Mouse (Mus musculus): Measurements from ENCODE around the gene Olfr322. TPM values are rescaled to one million over a fixed set of nuclear protein-coding genes. Genes with fewer than 3 reads are reported as not detected.

Gene Olfr322
- polyA plus RNA-seq, 2 experiments: 0.07 TPM; not detected in 1

GRCm38 (mm10) chr11:58618793-58619192 is 39.8 kb upstream of the Olfr322 start:
- no peak overlapping the region for H3K27ac ChIP-seq
- ATAC-seq (ENCODE audit: insufficient read depth) (no peak), DNase-seq (ENCODE audit: low read depth in 3 of 3, low spot score in 3 of 3) (no peak)
- no peak overlapping the region for H3K9ac ChIP-seq (replicated peaks)
- no peak overlapping the region for H3K4me2 ChIP-seq (ENCODE audit: low read depth)
- no peaks in the 10 kb centered on the region for H3K27me3 ChIP-seq (ENCODE audit: control insufficient read depth, insufficient read depth, low read length)
- H3K4me1 ChIP-seq (replicated peaks; ENCODE audit: control insufficient read depth in 2 of 2, insufficient read depth in 2 of 2, low read length in 1 of 2): no peaks in the 10 kb centered on the region
- WGBS (ENCODE audit: insufficient replicate concordance): 68% methylated on average over 6 of the region's 6 CpGs
- no peaks in the 10 kb centered on the region for H3K9me3 ChIP-seq (ENCODE audit: control insufficient read depth, low read length)
- no peak overlapping the region for H3K4me3 ChIP-seq (ENCODE audit: insufficient read depth in 1 of 2, low read depth in 2 of 2, low read length in 2 of 2)
- TF ChIP-seq EP300 (IDR thresholded peaks at IDR 0.05; ENCODE audit: low read depth): no peak
- no peak for TF ChIP-seq CTCF (IDR thresholded peaks at IDR 0.05; ENCODE audit: low read depth)
- H3K36me3 ChIP-seq (replicated peaks; ENCODE audit: control insufficient read depth, insufficient read depth, low read depth): no peaks in the 10 kb centered on the region

- Histone ChIP-seq H3K9me3 (ENCODE audit: control insufficient read depth, low read length) (no peaks in the 10 kb centered on the region), H3K4me1 (replicated peaks; ENCODE audit: control insufficient read depth in 2 of 2, insufficient read depth in 2 of 2, low read length in 1 of 2) (no peaks in the 10 kb centered on the region), H3K9ac (replicated peaks) (no peak overlapping the region), H3K36me3 (replicated peaks; ENCODE audit: control insufficient read depth, insufficient read depth, low read depth) (no peaks in the 10 kb centered on the region), H3K27me3 (ENCODE audit: control insufficient read depth, insufficient read depth, low read length) (no peaks in the 10 kb centered on the region), H3K27ac (no peak overlapping the region), H3K4me2 (ENCODE audit: low read depth) (no peak overlapping the region), H3K4me3 (ENCODE audit: insufficient read depth in 1 of 2, low read depth in 2 of 2, low read length in 2 of 2) (no peak overlapping the region)
- no peak for TF ChIP-seq CTCF (IDR thresholded peaks at IDR 0.05; ENCODE audit: low read depth)
- no peak for TF ChIP-seq EP300 (IDR thresholded peaks at IDR 0.05; ENCODE audit: low read depth)
- DNase-seq (ENCODE audit: low read depth in 3 of 3, low spot score in 3 of 3): no peak
- no peak for ATAC-seq (ENCODE audit: insufficient read depth)
- 45% methylated on average over 4 of the region's 4 CpGs for WGBS (ENCODE audit: insufficient replicate concordance)
Observed at GRCm38 (mm10) chr11:58626146-58626545, 32.4 kb upstream of the Olfr322 start.

- WGBS (ENCODE audit: insufficient replicate concordance): 56% methylated on average over 5 of the region's 5 CpGs
Observed at GRCm38 (mm10) chr11:58630401-58630800, 28.2 kb upstream of the Olfr322 start, which contains the start of gene Olfr323. Gene Olfr323, minus strand, starts transcription at chr11:58630501.

GRCm38 (mm10) chr11:58634878-58635277 is 23.7 kb upstream of the Olfr322 start:
- TF ChIP-seq EP300 (IDR thresholded peaks at IDR 0.05; ENCODE audit: low read depth) (no peak), CTCF (IDR thresholded peaks at IDR 0.05; ENCODE audit: low read depth) (no peak)
- Histone ChIP-seq H3K27ac (no peak overlapping the region), H3K36me3 (replicated peaks; ENCODE audit: control insufficient read depth, insufficient read depth, low read depth) (no peaks in the 10 kb centered on the region), H3K4me3 (ENCODE audit: insufficient read depth in 1 of 2, low read depth in 2 of 2, low read length in 2 of 2) (no peak overlapping the region), H3K9ac (replicated peaks) (no peak overlapping the region), H3K4me1 (replicated peaks; ENCODE audit: control insufficient read depth in 2 of 2, insufficient read depth in 2 of 2, low read length in 1 of 2) (peaks cover 8 to 9% of the 10 kb centered on the region in 2 experiments), H3K4me2 (ENCODE audit: low read depth) (no peak overlapping the region), H3K27me3 (ENCODE audit: control insufficient read depth, insufficient read depth, low read length) (no peaks in the 10 kb centered on the region), H3K9me3 (ENCODE audit: control insufficient read depth, low read length) (no peaks in the 10 kb centered on the region)
- WGBS (ENCODE audit: insufficient replicate concordance): 56% methylated on average over 4 of the region's 4 CpGs
- no peak for DNase-seq (ENCODE audit: low read depth in 3 of 3, low spot score in 3 of 3)
- ATAC-seq (ENCODE audit: insufficient read depth): no peak

More at GRCm38 (mm10) chr11:58630401-58630800, 28.2 kb upstream of the Olfr322 start, which contains the start of gene Olfr323:
- no peak for ATAC-seq (ENCODE audit: insufficient read depth)
- Histone ChIP-seq H3K4me2 (ENCODE audit: low read depth) (no peak within 1 kb of the TSS), H3K9ac (replicated peaks) (no peak within 1 kb of the TSS), H3K4me3 (ENCODE audit: insufficient read depth in 1 of 2, low read depth in 2 of 2, low read length in 2 of 2) (no peak within 1 kb of the TSS), H3K27me3 (ENCODE audit: control insufficient read depth, insufficient read depth, low read length) (no peaks in the 10 kb centered on the region), H3K36me3 (replicated peaks; ENCODE audit: control insufficient read depth, insufficient read depth, low read depth) (no peaks in the 10 kb centered on the region), H3K27ac (no peak within 1 kb of the TSS), H3K9me3 (ENCODE audit: control insufficient read depth, low read length) (no peaks in the 10 kb centered on the region), H3K4me1 (replicated peaks; ENCODE audit: control insufficient read depth in 2 of 2, insufficient read depth in 2 of 2, low read length in 1 of 2) (no peaks in the 10 kb centered on the region)
- DNase-seq (ENCODE audit: low read depth in 3 of 3, low spot score in 3 of 3): no peak
- TF ChIP-seq CTCF (IDR thresholded peaks at IDR 0.05; ENCODE audit: low read depth) (no peak), EP300 (IDR thresholded peaks at IDR 0.05; ENCODE audit: low read depth) (no peak)

GRCm38 (mm10) chr11:58636376-58636977 is 22.1 kb upstream of the Olfr322 start:
- no peaks in the 10 kb centered on the region for H3K36me3 ChIP-seq (replicated peaks; ENCODE audit: control insufficient read depth, insufficient read depth, low read depth)
- 6% methylated on average over 4 of the region's 4 CpGs for WGBS (ENCODE audit: insufficient replicate concordance)
- H3K27ac ChIP-seq: no peak overlapping the region
- no peak overlapping the region for H3K4me2 ChIP-seq (ENCODE audit: low read depth)
- H3K27me3 ChIP-seq (ENCODE audit: control insufficient read depth, insufficient read depth, low read length): no peaks in the 10 kb centered on the region
- H3K4me3 ChIP-seq (ENCODE audit: insufficient read depth in 1 of 2, low read depth in 2 of 2, low read length in 2 of 2): no peak overlapping the region
- no peak for ATAC-seq (ENCODE audit: insufficient read depth)
- H3K9ac ChIP-seq (replicated peaks): no peak overlapping the region
- H3K9me3 ChIP-seq (ENCODE audit: control insufficient read depth, low read length): no peaks in the 10 kb centered on the region
- TF ChIP-seq EP300 (IDR thresholded peaks at IDR 0.05; ENCODE audit: low read depth): no peak
- peak; percentile 97 for TF ChIP-seq CTCF (IDR thresholded peaks at IDR 0.05; ENCODE audit: low read depth)
- H3K4me1 ChIP-seq (replicated peaks; ENCODE audit: control insufficient read depth in 2 of 2, insufficient read depth in 2 of 2, low read length in 1 of 2): peaks cover 9 to 11% of the 10 kb centered on the region in 2 experiments
- peak; percentile 57 to 69 (median 65) for DNase-seq (ENCODE audit: low read depth in 3 of 3, low spot score in 3 of 3)

All from liver, embryonic 14.5 days (tissue).